Mouse (Mus musculus): ENCODE measurements around the gene Tigd3.

Tigd3 gene

GRCm38 (mm10) chr19:5847306-5847796 is 46.6 kb downstream of the Tigd3 start:
- no peak for DNase-seq (ENCODE audit: low read depth, low spot score)

GRCm38 (mm10) chr19:5846557-5847305 is 47.2 kb downstream of the Tigd3 start:
- DNase-seq (ENCODE audit: low read depth, low spot score), result peak; percentile 88

DNA sequence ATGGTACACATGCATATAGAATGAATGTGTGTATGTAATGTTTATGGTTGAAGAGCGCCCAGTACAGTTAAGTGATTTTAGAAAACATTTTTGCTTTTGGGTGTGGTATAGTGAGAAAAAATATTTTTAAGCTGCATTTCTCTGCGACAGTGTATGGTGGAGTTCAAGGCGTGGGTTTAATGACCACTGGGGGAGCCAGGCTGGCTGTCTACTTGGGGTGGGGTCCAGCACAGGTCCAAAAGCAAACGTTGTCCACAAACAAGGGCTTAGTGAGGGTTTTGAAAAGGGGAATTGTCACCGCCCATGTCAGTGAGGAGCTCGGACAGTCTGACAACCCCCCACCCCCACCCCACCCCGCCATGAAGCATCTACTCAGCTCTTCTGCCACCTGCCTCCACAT is 47.8 kb downstream of the Tigd3 start:
- DNase-seq (ENCODE audit: low read depth, low spot score), result no peak

DNA sequence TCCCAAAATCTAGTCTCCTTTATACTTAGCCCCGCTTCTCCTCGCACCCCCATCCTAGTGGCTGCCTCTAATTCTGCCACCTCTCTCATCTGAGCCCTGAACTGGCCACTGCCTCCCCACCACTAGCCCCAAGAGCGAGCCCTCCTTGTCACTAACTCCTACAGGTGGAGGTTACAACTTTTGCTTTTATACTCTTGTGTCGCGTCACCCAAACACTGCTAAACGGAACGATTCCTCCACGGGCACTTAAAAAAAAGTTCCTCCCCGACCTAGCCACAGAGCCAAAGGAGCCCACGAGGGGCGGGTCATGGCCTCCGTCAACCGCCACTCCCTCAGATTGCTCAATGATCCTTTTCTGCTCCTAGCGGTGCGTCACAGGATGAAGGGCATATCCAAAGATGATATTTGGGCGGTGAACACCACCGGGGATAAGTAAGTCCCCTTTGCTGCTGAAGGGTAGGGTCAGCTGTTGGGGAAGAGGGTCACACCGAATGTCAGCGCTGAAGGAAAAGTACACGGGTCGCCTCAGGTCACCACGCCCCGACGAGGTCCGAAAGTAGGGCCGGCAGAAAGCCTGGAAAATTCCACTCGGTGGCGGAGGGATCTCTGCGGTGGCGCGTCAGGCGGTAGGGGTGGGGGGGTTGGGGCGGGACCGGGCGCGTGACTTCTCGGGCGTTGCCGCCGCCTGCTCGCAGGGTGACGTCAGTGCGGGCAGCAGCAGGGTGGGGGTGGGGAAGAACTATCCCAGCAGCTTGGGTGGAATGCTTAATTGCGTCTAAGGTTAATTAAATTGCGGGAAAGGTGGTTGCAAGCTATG is 48.4 kb downstream of the Tigd3 start:
- peak; percentile 83 for DNase-seq (ENCODE audit: low read depth, low spot score)

DNA sequence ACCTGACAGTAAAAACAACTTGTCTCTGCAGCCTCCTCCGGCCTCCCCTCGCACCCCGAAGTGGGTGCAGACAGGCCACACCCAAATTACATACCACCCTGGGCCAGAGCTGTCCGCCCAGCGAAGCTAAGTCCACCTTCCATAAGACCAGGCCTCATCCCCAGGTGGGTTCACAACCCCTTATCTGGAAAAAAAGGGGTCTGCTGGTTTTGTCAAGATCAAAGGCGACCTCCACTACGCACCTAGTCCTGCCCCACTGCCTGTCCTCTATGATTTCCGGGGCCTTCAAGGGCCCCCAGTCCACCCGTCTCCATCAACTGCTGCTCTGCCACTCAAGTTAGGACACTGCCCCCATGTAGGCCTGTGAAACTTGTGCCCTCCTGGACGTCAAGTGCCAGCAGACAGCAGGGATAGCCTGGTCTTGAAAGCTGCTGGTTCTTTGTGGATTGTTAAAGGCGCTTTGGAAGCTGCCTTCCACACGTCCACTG is 49.1 kb downstream of the Tigd3 start:
- DNase-seq (ENCODE audit: low read depth, low spot score), result no peak

- no peak for DNase-seq (ENCODE audit: low read depth, low spot score)
Measured at GRCm38 (mm10) chr19:5843781-5844691, 49.9 kb downstream of the Tigd3 start.

- DNase-seq (ENCODE audit: low read depth, low spot score), result no peak
Measured at GRCm38 (mm10) chr19:5842785-5843730, 50.9 kb downstream of the Tigd3 start.

- DNase-seq (ENCODE audit: low read depth, low spot score), result no peak
Measured at GRCm38 (mm10) chr19:5841999-5842784, 51.8 kb downstream of the Tigd3 start.

GRCm38 (mm10) chr19:5841389-5841946 is 52.5 kb downstream of the Tigd3 start:
- no peak for DNase-seq (ENCODE audit: low read depth, low spot score)
